Mouse (Mus musculus) kidney, embryonic 15.5 days (tissue): ENCODE data around the gene Prss12. TPM values are rescaled to one million over a fixed set of nuclear protein-coding genes. Genes with fewer than 3 reads are reported as not detected.

Experiments used
- ATAC-seq: fragments of 200-750 bp; cut with Nextera tagmentation; replicated peaks from 2 replicates; pipeline ENCODE4 v1.8.0; 2017; ENCODE audit warnings: moderate TSS enrichment; ENCODE audit not compliant: low FRiP score
- H3K27ac ChIP-seq: fragments of 300-500 bp; sonication (generic); 2 replicates; pipeline ENCODE4 v1.5.1; 2015; ENCODE audit warnings: mild to moderate bottlenecking, inconsistent platforms
- H3K27me3 ChIP-seq: fragments of 300-500 bp; sonication (generic); 2 replicates; pipeline ENCODE4 v1.6.1; 2015; ENCODE audit warnings: inconsistent platforms
- H3K36me3 ChIP-seq: fragments of 300-500 bp; sonication (generic); 2 replicates; pipeline ENCODE4 v1.6.1; 2015; ENCODE audit warnings: inconsistent platforms
- H3K4me1 ChIP-seq: fragments of 300-500 bp; sonication (generic); 2 replicates; pipeline ENCODE4 v1.6.1; 2015; ENCODE audit warnings: inconsistent platforms
- H3K4me2 ChIP-seq: fragments of 300-500 bp; sonication (generic); 2 replicates; pipeline ENCODE4 v1.6.1; 2015; ENCODE audit warnings: moderate library complexity, mild to moderate bottlenecking, inconsistent platforms
- H3K4me3 ChIP-seq: fragments of 300-500 bp; sonication (generic); replicated peaks from 2 replicates; pipeline ENCODE4 v1.5.1; 2015; ENCODE audit warnings: mild to moderate bottlenecking, inconsistent platforms
- H3K9ac ChIP-seq: fragments of 300-500 bp; sonication (generic); 2 replicates; pipeline ENCODE4 v1.6.1; 2015; ENCODE audit warnings: mild to moderate bottlenecking, inconsistent platforms
- H3K9me3 ChIP-seq: fragments of 300-500 bp; sonication (generic); replicated peaks from 2 replicates; pipeline ENCODE4 v1.6.1; 2016; ENCODE audit warnings: inconsistent platforms
- WGBS: fragments of 180-500 bp; shearing (Covaris S2); methylation state at CpG from one replicate; pipeline ENCODE4 v1.1.7; 2015; ENCODE audit warnings: mixed read lengths; 5-methylcytosine and 5-hydroxymethylcytosine counted together
- polyA plus RNA-seq: library from polyadenylated mRNA; unstranded; fragments of >200 nt; fragmentation: Nextera tagmentation; extraction: Ambion mirVana; gene quantifications from 2 replicates; pipeline ENCODE4 v1.2.1, GENCODE M21; 2015

Gene Prss12
- polyA plus RNA-seq, 1 experiment from 2014 or later = 5.6 TPM

GRCm38 (mm10) chr3:123511818-123512217, 65.1 kb downstream of the Prss12 start:
- no peak overlapping the region for H3K27ac ChIP-seq
- no peak overlapping the region for H3K9ac ChIP-seq
- peaks cover 11% of the 10 kb centered on the region for H3K4me1 ChIP-seq
- WGBS = 83% methylated on average over 4 of the region's 4 CpGs
- H3K27me3 ChIP-seq = 0 out of 2 replicates have a peak, but pooled peaks cover 7% of the 10 kb centered on the region
- H3K36me3 ChIP-seq = peaks cover 4% of the 10 kb centered on the region; the same call in 1 of the 2 replicates
- ATAC-seq = no peak
- H3K4me2 ChIP-seq = no peak overlapping the region
- H3K9me3 ChIP-seq = no peaks in the 10 kb centered on the region
- H3K4me3 ChIP-seq = no peak overlapping the region

GRCm38 (mm10) chr3:123514886-123515285, 68.2 kb downstream of the Prss12 start:
- Histone ChIP-seq H3K9me3 (no peaks in the 10 kb centered on the region), H3K36me3 (no peaks in the 10 kb centered on the region), H3K27ac (no peak overlapping the region), H3K4me3 (no peak overlapping the region), H3K4me2 (no peak overlapping the region), H3K9ac (no peak overlapping the region), H3K27me3 (0 out of 2 replicates have a peak, but pooled peaks cover 7% of the 10 kb centered on the region), H3K4me1 (peaks cover 2% of the 10 kb centered on the region; the same call in 1 of the 2 replicates)
- 43% methylated on average over 5 of the region's 5 CpGs for WGBS
- no peak for ATAC-seq

- Histone ChIP-seq H3K27ac (no peak overlapping the region), H3K27me3 (0 out of 2 replicates have a peak, but pooled peaks cover 7% of the 10 kb centered on the region), H3K9me3 (no peaks in the 10 kb centered on the region), H3K4me3 (no peak overlapping the region), H3K9ac (no peak overlapping the region), H3K4me1 (no peaks in the 10 kb centered on the region), H3K4me2 (no peak overlapping the region), H3K36me3 (no peaks in the 10 kb centered on the region)
- ATAC-seq = peak; percentile 43; the same call in 1 of the 2 replicates
- 15% methylated on average over 5 of the region's 5 CpGs for WGBS
These were observed 69.1 kb downstream of the Prss12 start for GRCm38 (mm10) chr3:123515600-123516359.

GRCm38 (mm10) chr3:123516784-123517183, 70.1 kb downstream of the Prss12 start:
- WGBS = 45% methylated on average over 4 of the region's 4 CpGs

GRCm38 (mm10) chr3:123526313-123527067, 79.8 kb downstream of the Prss12 start:
- no peak overlapping the region for H3K4me3 ChIP-seq
- no peaks in the 10 kb centered on the region for H3K36me3 ChIP-seq
- H3K9me3 ChIP-seq = no peaks in the 10 kb centered on the region
- no peak for ATAC-seq
- H3K4me2 ChIP-seq = no peak overlapping the region
- H3K9ac ChIP-seq = no peak overlapping the region
- no peak overlapping the region for H3K27ac ChIP-seq
- no peaks in the 10 kb centered on the region for H3K27me3 ChIP-seq
- 51% methylated on average over 11 of the region's 11 CpGs for WGBS
- H3K4me1 ChIP-seq = no peaks in the 10 kb centered on the region

More at GRCm38 (mm10) chr3:123516784-123517183, 70.1 kb downstream of the Prss12 start:
- no peak overlapping the region for H3K27ac ChIP-seq
- ATAC-seq = no peak
- no peak overlapping the region for H3K9ac ChIP-seq
- 0 out of 2 replicates have a peak, but pooled peaks cover 7% of the 10 kb centered on the region for H3K27me3 ChIP-seq
- no peak overlapping the region for H3K4me2 ChIP-seq
- no peaks in the 10 kb centered on the region for H3K4me1 ChIP-seq
- no peak overlapping the region for H3K4me3 ChIP-seq
- H3K9me3 ChIP-seq = no peaks in the 10 kb centered on the region
- no peaks in the 10 kb centered on the region for H3K36me3 ChIP-seq

GRCm38 (mm10) chr3:123527806-123528507, 81.2 kb downstream of the Prss12 start:
- no peak overlapping the region for H3K27ac ChIP-seq
- 75% methylated on average over 10 of the region's 10 CpGs for WGBS
- 0 out of 2 replicates have a peak, but pooled peaks have one; percentile 43 for ATAC-seq
- H3K4me3 ChIP-seq = no peak overlapping the region
- H3K27me3 ChIP-seq = no peaks in the 10 kb centered on the region
- no peak overlapping the region for H3K4me2 ChIP-seq
- no peaks in the 10 kb centered on the region for H3K4me1 ChIP-seq
- no peaks in the 10 kb centered on the region for H3K9me3 ChIP-seq
- no peaks in the 10 kb centered on the region for H3K36me3 ChIP-seq
- no peak overlapping the region for H3K9ac ChIP-seq

GRCm38 (mm10) chr3:123531124-123531523, 84.4 kb downstream of the Prss12 start:
- Histone ChIP-seq H3K9ac (no peak overlapping the region), H3K4me1 (no peaks in the 10 kb centered on the region)
- WGBS = 87% methylated on average over 2 of the region's 2 CpGs

GRCm38 (mm10) chr3:123537279-123537678, 90.6 kb downstream of the Prss12 start:
- H3K36me3 ChIP-seq = no peaks in the 10 kb centered on the region
- no peaks in the 10 kb centered on the region for H3K4me1 ChIP-seq
- ATAC-seq = no peak
- no peaks in the 10 kb centered on the region for H3K9me3 ChIP-seq
- no peak overlapping the region for H3K4me3 ChIP-seq
- H3K9ac ChIP-seq = no peak overlapping the region
- no peaks in the 10 kb centered on the region for H3K27me3 ChIP-seq
- WGBS = 79% methylated on average over 1 of the region's 1 CpGs
- H3K27ac ChIP-seq = no peak overlapping the region
- no peak overlapping the region for H3K4me2 ChIP-seq

More at GRCm38 (mm10) chr3:123531124-123531523, 84.4 kb downstream of the Prss12 start:
- Histone ChIP-seq H3K36me3 (no peaks in the 10 kb centered on the region), H3K4me2 (no peak overlapping the region), H3K4me3 (no peak overlapping the region), H3K27me3 (no peaks in the 10 kb centered on the region), H3K9me3 (no peaks in the 10 kb centered on the region), H3K27ac (no peak overlapping the region)
- no peak for ATAC-seq

GRCm38 (mm10) chr3:123543585-123544304, 97.0 kb downstream of the Prss12 start:
- H3K9ac ChIP-seq = no peak overlapping the region
- H3K9me3 ChIP-seq = no peaks in the 10 kb centered on the region
- no peak overlapping the region for H3K4me2 ChIP-seq
- ATAC-seq = no peak
- no peaks in the 10 kb centered on the region for H3K36me3 ChIP-seq
- H3K4me1 ChIP-seq = no peaks in the 10 kb centered on the region
- no peak overlapping the region for H3K27ac ChIP-seq
- no peaks in the 10 kb centered on the region for H3K27me3 ChIP-seq
- 77% methylated on average over 6 of the region's 6 CpGs for WGBS
- H3K4me3 ChIP-seq = no peak overlapping the region

GRCm38 (mm10) chr3:123550487-123550886, 103.8 kb downstream of the Prss12 start:
- H3K36me3 ChIP-seq = no peaks in the 10 kb centered on the region
- H3K9me3 ChIP-seq = no peaks in the 10 kb centered on the region
- ATAC-seq = no peak
- H3K27me3 ChIP-seq = no peaks in the 10 kb centered on the region
- WGBS = 77% methylated on average over 3 of the region's 3 CpGs
- H3K27ac ChIP-seq = no peak overlapping the region
- no peak overlapping the region for H3K4me2 ChIP-seq
- no peaks in the 10 kb centered on the region for H3K4me1 ChIP-seq
- H3K4me3 ChIP-seq = no peak overlapping the region
- no peak overlapping the region for H3K9ac ChIP-seq

GRCm38 (mm10) chr3:123553872-123554271, 107.2 kb downstream of the Prss12 start:
- Histone ChIP-seq H3K9me3 (no peaks in the 10 kb centered on the region), H3K4me3 (no peak overlapping the region), H3K4me1 (no peaks in the 10 kb centered on the region), H3K4me2 (no peak overlapping the region), H3K27me3 (no peaks in the 10 kb centered on the region), H3K36me3 (no peaks in the 10 kb centered on the region), H3K27ac (no peak overlapping the region), H3K9ac (no peak overlapping the region)
- WGBS = 73% methylated on average over 6 of the region's 6 CpGs
- no peak for ATAC-seq
